Mouse (Mus musculus): ENCODE data around the gene Chid1. TPM values are rescaled to one million over a fixed set of nuclear protein-coding genes. Genes with fewer than 3 reads are reported as not detected.
"Not testable (repeated sequence)": the region's sequence is repeated elsewhere in the genome, so short reads cannot be mapped to it uniquely, and the experiment has no call there.

The Chid1 gene
- total RNA-seq, 2 experiments from 2014 or later = 83.1 to 85.1 TPM

GRCm38 (mm10) chr7:141458661-141459060 is 81.0 kb downstream of the Chid1 start:
- DNase-seq (ENCODE audit: low spot score in 2 of 2) = no peak
- no peak overlapping the region for H3K4me3 ChIP-seq
- peak; percentile 39 for TF ChIP-seq CTCF (conservative IDR thresholded peaks at IDR 0.05)
- no peak overlapping the region for H3K27ac ChIP-seq

GRCm38 (mm10) chr7:141457986-141458660 is 81.5 kb downstream of the Chid1 start:
- TF ChIP-seq CTCF (conservative IDR thresholded peaks at IDR 0.05) = peak; percentile 72
- no peak for DNase-seq (ENCODE audit: low spot score in 2 of 2)
- Histone ChIP-seq H3K27ac (no peak overlapping the region), H3K4me3 (no peak overlapping the region)

GRCm38 (mm10) chr7:141457236-141457635 is 82.4 kb downstream of the Chid1 start:
- no peak overlapping the region for H3K4me3 ChIP-seq
- no peak for TF ChIP-seq CTCF (conservative IDR thresholded peaks at IDR 0.05)
- DNase-seq (ENCODE audit: low spot score in 2 of 2) = no peak

GRCm38 (mm10) chr7:141456739-141457138 is 82.9 kb downstream of the Chid1 start:
- no peak for DNase-seq (ENCODE audit: low spot score in 2 of 2)
- TF ChIP-seq CTCF (conservative IDR thresholded peaks at IDR 0.05) = no peak
- Histone ChIP-seq H3K27ac (peak overlapping the region; percentile 90; the same call in 1 of the 2 replicates), H3K4me3 (no peak overlapping the region)

More at GRCm38 (mm10) chr7:141457236-141457635, 82.4 kb downstream of the Chid1 start:
- H3K27ac ChIP-seq = no peak overlapping the region

GRCm38 (mm10) chr7:141455610-141456314 is 83.9 kb downstream of the Chid1 start:
- TF ChIP-seq CTCF (conservative IDR thresholded peaks at IDR 0.05) = no peak
- H3K4me3 ChIP-seq = peak overlapping the region; percentile 63
- DNase-seq (ENCODE audit: low spot score in 2 of 2) = no peak
- H3K27ac ChIP-seq = peak overlapping the region; percentile 90

- DNase-seq (ENCODE audit: low spot score in 2 of 2) = peak; percentile 89
- Histone ChIP-seq H3K27ac (peak within 1 kb of the TSS; percentile 90), H3K4me3 (peak within 1 kb of the TSS; percentile 63)
- TF ChIP-seq CTCF (conservative IDR thresholded peaks at IDR 0.05) = peak; percentile 49
Observed at GRCm38 (mm10) chr7:141454967-141455551, 84.6 kb downstream of the Chid1 start, which contains the start of gene Pnpla2. Gene Pnpla2 (plus strand): TSS chr7:141455198.

GRCm38 (mm10) chr7:141453636-141454035 is 86.0 kb downstream of the Chid1 start:
- H3K4me3 ChIP-seq = no peak overlapping the region

GRCm38 (mm10) chr7:141451928-141452327 is 87.7 kb downstream of the Chid1 start:
- Histone ChIP-seq H3K27ac (no peak overlapping the region), H3K4me3 (no peak overlapping the region)
- no peak for TF ChIP-seq CTCF (conservative IDR thresholded peaks at IDR 0.05)
- no peak for DNase-seq (ENCODE audit: low spot score in 2 of 2)

More at GRCm38 (mm10) chr7:141453636-141454035, 86.0 kb downstream of the Chid1 start:
- TF ChIP-seq CTCF (conservative IDR thresholded peaks at IDR 0.05) = no peak
- no peak for DNase-seq (ENCODE audit: low spot score in 2 of 2)
- no peak overlapping the region for H3K27ac ChIP-seq

- peak; percentile 21 for TF ChIP-seq CTCF (conservative IDR thresholded peaks at IDR 0.05)
- Histone ChIP-seq H3K27ac (peak within 1 kb of the TSS; percentile 100), H3K4me3 (peak within 1 kb of the TSS; percentile 97)
- peak; percentile 93 to 95 for DNase-seq (ENCODE audit: low spot score in 2 of 2)
Observed at GRCm38 (mm10) chr7:141447110-141447991, 92.3 kb downstream of the Chid1 start, which contains the start of gene Rplp2. Gene Rplp2 (plus strand): TSS chr7:141447370.

GRCm38 (mm10) chr7:141446374-141446773 is 93.3 kb downstream of the Chid1 start:
- DNase-seq (ENCODE audit: low spot score in 2 of 2); H3K27ac ChIP-seq; H3K4me3 ChIP-seq: not testable (repeated sequence)

GRCm38 (mm10) chr7:141443828-141444237 is 95.8 kb downstream of the Chid1 start, which contains the start of gene Pidd1:
Gene Pidd1 (minus strand): TSS chr7:141444025.
- no peak within 1 kb of the TSS for H3K27ac ChIP-seq
- TF ChIP-seq CTCF (conservative IDR thresholded peaks at IDR 0.05) = no peak
- peak within 1 kb of the TSS; percentile 34 for H3K4me3 ChIP-seq
- no peak for DNase-seq (ENCODE audit: low spot score in 2 of 2)

Other genes with a start within 250 kb of the Chid1 start
- under 1 TPM; 0.20 to 0.23 TPM for gene Drd4, start 247.9 kb downstream of the Chid1 start, total RNA-seq (2021)
- gene Deaf1, start 212.2 kb downstream of the Chid1 start, total RNA-seq (2021) = 10 to 100 TPM; 74.1 to 77.0 TPM
- 10 to 100 TPM; 32.9 to 33.7 TPM for gene Tmem80, start 212.1 kb downstream of the Chid1 start, total RNA-seq (2021)
- 1 to 10 TPM; 4.9 to 5.1 TPM for gene Eps8l2, start 201.0 kb downstream of the Chid1 start, total RNA-seq (2021)
- gene Taldo1, start 147.7 kb downstream of the Chid1 start, total RNA-seq (2021) = 100 to 1,000 TPM; 111 to 114 TPM
- 10 to 100 TPM; 42.1 to 45.1 TPM for gene Gatd1, start 125.7 kb downstream of the Chid1 start, total RNA-seq (2021)
- 100 to 1,000 TPM; 251 to 263 TPM for gene Cend1, start 110.4 kb downstream of the Chid1 start, total RNA-seq (2021)
- 100 to 1,000 TPM; 338 to 343 TPM for gene Slc25a22, start 102.0 kb downstream of the Chid1 start, total RNA-seq (2021)
- 1 to 10 TPM; 1.1 to 1.7 TPM for gene Pidd1, start 95.8 kb downstream of the Chid1 start, total RNA-seq (2021)
- 100 to 1,000 TPM; 548 to 575 TPM for gene Rplp2, start 92.5 kb downstream of the Chid1 start, total RNA-seq (2021)
- gene Pnpla2, start 84.7 kb downstream of the Chid1 start, total RNA-seq (2021) = 10 to 100 TPM; 25.1 to 28.3 TPM
- gene Cracr2b, start 78.8 kb downstream of the Chid1 start, total RNA-seq (2021) = 1 to 10 TPM; 4.1 to 6.7 TPM
- gene Cd151, start 72.5 kb downstream of the Chid1 start, total RNA-seq (2021) = 10 to 100 TPM; 23.4 to 25.1 TPM
- gene Polr2l, start 64.7 kb downstream of the Chid1 start, total RNA-seq (2021) = 10 to 100 TPM; 38.7 TPM
- gene Tspan4, start 64.6 kb downstream of the Chid1 start, total RNA-seq (2021) = 10 to 100 TPM; 13.6 to 13.7 TPM
- gene Ap2a2, start 22.3 kb upstream of the Chid1 start, total RNA-seq (2021) = 100 to 1,000 TPM; 226 to 243 TPM
- gene Muc6, start 115.5 kb upstream of the Chid1 start, total RNA-seq (2021) = not detected
- gene Muc2, start 150.5 kb upstream of the Chid1 start, total RNA-seq (2021) = under 1 TPM in 1 of 2 experiments, not detected in 1; 0.27 TPM
- gene Muc5ac, start 249.1 kb upstream of the Chid1 start, total RNA-seq (2021) = not detected

All from layer of hippocampus, adult 2 months (tissue).